Mouse (Mus musculus) G1E (cell line): Measurements from ENCODE around the gene Defb47.

Experiments used
- CTCF ChIP-seq: IDR thresholded peaks from 2 replicates; pipeline ENCODE4 v1.5.1; 2012; ENCODE audit warnings: low read depth, low read length, inconsistent platforms, mixed read lengths
- GATA1 ChIP-seq: IDR thresholded peaks from 2 replicates; pipeline ENCODE4 v1.6.1; 2012; ENCODE audit warnings: borderline replicate concordance, low read length, inconsistent platforms, mixed read lengths
- POLR2AphosphoS5 ChIP-seq: IDR thresholded peaks from 2 replicates; pipeline ENCODE4 v1.6.1; 2012; ENCODE audit warnings: low read depth, low read length, inconsistent platforms; ENCODE audit not compliant: insufficient replicate concordance
- TAL1 ChIP-seq: conservative IDR thresholded peaks from 2 replicates; pipeline ENCODE4 v1.6.1; 2012; ENCODE audit warnings: low read depth, low read length, inconsistent platforms, mixed read lengths

GRCm38 (mm10) chr14:62965342-62965741 lies 32.5 kb upstream of the Defb47 start:
- TF ChIP-seq CTCF (no peak), TAL1 (no peak), POLR2AphosphoS5 (no peak), GATA1 (no peak)
